Mouse (Mus musculus): Measurements from ENCODE around the gene Atpaf1. TPM values are rescaled to one million over a fixed set of nuclear protein-coding genes. Genes with fewer than 3 reads are reported as not detected.

Atpaf1 gene
- total RNA-seq, 2 experiments from 2014 or later: 45.7 to 51.8 TPM

DNA sequence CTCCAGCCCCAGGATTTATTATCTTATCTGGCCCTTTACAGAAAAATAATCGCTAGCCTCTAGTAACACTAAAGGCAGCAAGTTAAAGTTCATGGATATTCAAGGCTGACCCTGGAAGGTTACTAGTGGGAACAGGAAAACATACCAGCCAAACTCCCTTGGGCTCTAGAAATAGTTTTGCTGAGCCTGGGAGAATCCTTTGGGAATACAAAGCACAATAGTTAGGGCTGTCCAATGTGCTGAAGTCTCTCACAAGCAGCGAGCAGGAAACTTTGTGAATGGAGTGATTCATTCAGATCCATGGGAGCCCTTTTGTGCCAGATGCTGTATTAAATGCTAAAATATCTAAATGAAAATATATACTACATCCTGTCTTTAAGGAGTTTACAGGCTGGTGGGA is 62.0 kb downstream of the Atpaf1 start:
- no peak for DNase-seq (ENCODE audit: extremely low spot score in 1 of 2, low spot score in 1 of 2)

DNA sequence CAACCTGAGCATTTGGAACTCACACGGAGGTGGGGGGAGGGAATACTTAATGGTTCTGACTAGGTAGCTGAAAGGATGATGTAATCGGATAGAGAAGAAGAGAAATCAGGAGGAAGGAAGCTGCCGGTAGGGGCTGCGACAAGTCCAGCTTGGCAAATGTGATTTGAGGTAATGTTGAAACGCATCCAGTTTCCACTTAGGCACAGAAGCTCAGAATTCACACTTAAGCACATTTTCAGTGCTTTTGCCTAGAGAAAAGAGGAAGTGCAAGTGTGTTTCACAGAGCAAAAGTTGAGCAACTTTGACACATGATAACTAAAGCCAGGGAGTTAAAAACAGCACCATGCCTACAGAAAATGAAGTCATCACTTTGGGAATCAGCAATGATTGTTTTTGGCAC is 62.8 kb downstream of the Atpaf1 start:
- no peak for DNase-seq (ENCODE audit: extremely low spot score in 1 of 2, low spot score in 1 of 2)

DNA sequence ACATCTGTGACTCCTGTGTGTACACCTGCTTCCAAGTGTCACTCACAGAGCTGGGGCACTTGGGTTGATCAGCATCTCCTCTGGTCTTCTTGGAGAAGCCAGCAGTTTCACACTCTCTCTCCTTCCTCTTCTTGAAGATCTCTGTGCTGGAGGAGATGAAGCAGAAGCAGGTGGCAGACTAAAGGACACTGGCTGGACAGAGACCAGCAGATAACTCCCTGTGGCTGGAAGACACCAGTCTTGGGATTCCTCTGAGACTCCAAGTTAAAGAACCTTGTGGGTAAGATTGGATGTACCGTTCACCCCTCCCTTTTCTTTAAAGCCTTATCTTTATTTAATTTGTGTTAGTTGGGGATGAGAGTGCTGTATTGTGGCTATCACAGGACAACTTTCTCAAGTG is 63.5 kb downstream of the Atpaf1 start:
- DNase-seq (ENCODE audit: extremely low spot score in 1 of 2, low spot score in 1 of 2): no peak

DNA sequence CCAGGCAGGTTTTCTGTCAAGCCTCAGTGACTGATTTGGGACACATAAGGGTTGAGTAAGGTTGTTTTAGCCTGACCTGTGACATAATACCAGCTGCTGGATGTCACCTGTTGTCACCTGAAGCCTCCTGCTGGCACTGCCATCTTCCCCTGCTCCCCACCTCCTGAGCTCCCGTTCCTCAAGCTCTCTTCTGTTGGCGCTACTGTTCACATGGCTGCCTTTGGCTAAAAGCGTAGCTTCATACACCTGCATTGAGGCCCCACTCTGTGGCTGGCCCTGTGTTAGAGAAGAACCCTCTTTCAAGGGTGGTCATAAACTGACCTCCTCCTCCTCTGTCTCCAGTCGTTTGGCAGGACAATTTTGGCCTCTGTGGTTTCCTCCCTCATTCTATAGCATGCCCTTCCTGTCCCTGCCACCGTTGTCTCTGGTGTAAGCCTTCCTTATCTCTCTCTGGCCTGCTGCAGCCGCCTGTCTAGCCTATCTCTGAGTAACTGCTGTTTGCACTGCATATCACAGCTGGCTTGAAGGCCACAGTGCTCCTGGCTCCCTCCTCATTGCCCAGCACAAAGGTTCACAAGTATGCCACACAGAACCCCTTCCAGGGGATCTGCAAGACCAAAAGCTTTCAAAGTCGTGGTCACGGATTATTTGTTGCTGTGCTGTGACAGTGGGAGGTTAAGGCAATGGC is 64.5 kb downstream of the Atpaf1 start:
- no peak for DNase-seq (ENCODE audit: extremely low spot score in 1 of 2, low spot score in 1 of 2)

DNA sequence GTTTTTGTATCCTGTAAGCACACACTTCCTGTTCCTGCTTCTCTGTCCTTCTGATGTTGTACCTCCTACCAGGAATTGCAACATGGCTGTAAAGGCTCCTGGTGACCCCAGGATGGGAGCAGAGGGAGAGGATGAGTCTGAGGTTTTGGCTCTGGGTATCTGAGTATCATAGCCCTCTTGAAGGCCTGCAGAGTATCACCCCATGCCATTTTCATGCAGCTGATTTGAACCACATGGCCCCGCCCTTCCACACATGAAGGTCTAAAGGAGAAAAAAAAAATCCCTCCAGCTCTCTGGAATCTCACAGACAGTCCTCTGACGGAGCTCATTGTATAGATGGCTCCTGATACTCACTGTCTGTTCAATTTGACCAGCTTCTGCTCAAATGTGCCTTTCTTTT is 65.5 kb downstream of the Atpaf1 start:
- no peak for DNase-seq (ENCODE audit: extremely low spot score in 1 of 2, low spot score in 1 of 2)

DNA sequence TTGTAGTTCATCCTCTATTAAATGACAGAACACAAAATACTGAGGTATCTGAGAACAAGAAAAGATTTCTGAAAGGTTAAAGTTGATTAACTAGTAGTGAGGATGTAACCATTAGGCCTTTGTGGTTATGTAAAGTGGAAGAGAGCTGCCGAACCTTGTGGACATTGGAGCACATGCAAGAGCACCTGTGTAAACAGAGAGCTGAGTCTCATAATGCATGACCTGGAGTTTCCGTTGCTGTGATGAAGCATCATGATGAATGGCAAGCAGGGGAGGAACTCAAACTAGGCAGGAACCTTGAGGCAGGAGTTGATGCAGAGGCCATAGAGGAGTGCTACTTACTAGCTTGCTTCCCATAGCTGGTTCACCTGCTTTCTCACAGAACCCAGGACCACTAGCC is 66.0 kb downstream of the Atpaf1 start:
- DNase-seq (ENCODE audit: extremely low spot score in 1 of 2, low spot score in 1 of 2): no peak

DNA sequence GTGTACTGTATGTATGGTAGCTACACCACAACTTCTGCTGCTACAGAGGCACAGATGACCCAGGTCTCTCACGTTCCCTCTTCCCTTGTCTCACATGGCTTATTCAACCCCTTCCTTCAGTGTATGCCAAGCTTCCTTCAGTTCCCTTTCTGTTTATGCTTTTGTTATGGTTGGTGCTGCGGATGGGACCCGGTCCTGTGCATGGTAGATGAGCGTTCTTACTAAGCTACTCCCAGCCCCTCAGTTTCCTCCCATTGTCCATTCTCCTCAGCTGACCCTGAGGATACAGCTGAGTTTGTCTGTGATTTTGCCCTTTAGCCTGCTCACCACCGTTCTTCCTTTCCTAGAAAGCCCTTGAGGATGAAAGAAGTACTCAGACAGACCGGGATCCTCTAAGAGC is 67.0 kb downstream of the Atpaf1 start:
- DNase-seq (ENCODE audit: extremely low spot score in 1 of 2, low spot score in 1 of 2): no peak

DNA sequence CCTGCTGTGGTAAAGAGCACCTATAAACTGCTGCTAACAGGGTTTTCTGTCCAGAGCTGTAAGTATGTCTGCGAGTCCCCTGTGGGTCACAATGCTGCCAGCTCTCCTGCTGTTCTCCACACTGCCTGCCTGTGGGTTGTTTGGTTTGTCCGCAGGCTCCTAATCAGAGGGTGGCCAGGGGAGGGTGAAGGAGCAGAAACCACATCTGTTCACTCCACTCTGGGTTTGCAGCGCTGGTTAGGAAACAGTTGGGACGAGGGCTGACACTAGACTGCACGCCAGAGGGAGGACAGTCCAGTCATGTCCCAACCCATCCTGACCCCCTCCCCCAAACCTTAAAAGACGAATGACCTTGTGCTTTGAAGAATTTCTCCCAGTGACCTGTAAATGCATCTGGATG is 70.5 kb downstream of the Atpaf1 start:
- no peak for DNase-seq (ENCODE audit: extremely low spot score in 1 of 2, low spot score in 1 of 2)

DNA sequence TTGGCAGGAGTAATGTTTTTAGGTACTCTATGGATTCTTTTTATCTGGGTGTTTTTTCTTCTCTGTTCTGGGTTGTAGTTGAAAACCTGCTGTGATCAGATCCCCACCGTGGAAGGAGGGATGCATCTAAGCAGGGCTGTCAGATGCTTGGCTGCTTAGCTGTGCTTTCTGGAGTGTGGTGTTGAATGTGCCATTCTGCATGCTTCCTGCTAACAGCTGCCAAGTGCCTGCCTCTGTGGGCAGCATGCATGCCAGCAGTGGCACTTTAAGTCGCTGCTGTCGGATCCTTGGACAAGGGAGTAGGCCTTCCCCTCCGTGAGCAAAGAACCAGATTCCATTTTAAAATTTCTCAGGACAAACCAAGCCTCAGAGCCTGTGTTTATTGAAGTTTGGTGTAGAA is 71.0 kb downstream of the Atpaf1 start:
- DNase-seq (ENCODE audit: extremely low spot score in 1 of 2, low spot score in 1 of 2): no peak

DNA sequence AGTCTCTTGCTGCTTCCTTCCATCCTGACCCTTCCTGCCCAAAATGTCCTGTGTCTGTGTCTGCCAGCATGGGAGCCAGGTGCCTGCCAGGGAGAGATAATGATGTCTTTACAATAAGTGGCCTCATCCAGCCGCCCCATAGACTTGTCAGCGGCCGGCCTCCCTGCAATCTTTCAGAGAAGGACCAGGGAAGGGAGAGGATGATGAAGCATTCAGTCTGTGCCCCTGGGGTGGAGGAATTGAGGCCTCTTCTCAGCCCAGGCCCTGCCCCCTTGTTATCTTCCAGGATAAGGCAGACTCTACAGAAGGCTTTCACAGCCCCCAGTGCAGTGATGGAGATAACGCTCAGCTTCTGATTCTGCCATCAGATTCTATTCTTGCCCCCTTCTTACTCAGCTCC is 71.7 kb downstream of the Atpaf1 start:
- no peak for DNase-seq (ENCODE audit: extremely low spot score in 1 of 2, low spot score in 1 of 2)

DNA sequence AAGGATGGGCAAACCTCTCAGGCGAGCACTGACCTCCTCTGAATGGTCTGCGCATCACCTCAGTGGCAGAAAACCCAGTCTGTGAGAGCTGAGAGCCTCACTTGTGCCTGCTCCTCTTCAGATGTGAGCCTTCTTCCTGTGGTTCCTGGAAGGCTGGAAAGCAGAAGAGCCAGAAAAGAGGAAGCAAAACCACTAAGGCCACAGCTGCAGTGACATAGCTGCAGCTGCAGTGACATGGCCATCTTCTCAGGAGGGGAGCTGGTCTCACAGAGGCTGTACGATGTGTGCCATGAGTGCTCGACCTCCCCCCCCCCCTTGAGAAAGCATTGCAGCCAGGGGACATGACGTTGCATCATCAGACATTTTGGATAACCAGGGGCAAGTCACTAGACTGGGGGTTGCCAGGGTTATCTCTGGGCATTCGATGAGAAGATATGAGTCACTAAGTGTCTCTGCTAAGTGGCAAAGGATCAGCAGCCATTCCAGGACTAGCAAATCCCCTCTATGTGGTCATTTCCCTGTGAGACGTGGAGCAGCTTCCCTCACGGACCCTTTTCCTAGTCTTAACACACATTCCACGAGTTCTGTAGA is 72.8 kb downstream of the Atpaf1 start:
- DNase-seq (ENCODE audit: extremely low spot score in 1 of 2, low spot score in 1 of 2): no peak

DNA sequence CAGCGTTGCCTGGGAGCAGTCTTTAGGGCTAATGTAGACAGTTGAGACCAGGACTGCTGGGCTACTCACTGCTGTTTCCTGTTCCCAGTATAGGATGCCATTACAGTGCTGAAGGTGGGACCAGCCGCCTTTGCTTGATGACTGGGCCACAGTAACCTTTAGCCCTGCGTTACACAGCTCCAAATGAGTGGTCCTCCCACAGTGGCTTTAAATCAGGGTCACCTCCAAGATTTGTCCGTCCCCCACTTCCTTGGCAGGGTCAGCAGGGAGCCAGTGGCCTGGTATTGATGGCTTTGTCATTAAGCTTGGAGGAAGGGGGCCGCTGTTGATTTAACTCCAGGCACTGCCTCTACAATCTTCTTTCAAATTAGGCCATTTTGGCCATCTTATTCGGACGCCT is 78.7 kb downstream of the Atpaf1 start:
- DNase-seq (ENCODE audit: extremely low spot score in 1 of 2, low spot score in 1 of 2): no peak

DNA sequence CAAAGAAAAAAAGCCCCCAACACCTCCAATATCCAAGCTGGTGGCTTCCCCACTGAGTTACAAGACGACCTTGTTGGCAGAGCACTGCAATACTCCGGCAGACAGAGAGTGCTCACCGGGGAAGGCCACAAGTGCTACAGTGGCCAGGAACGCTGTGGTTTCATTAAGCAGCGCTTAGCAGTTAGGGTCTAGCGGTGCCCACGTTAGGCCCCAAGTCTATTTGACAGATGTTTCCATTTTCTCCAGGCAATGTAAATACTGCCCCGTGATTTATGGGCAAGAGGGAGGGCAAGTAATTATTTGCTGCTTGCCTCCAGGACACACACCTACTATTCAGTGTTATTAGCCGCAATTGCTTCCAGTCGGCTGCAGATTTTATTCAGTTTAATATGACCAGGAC is 79.3 kb downstream of the Atpaf1 start:
- no peak for DNase-seq (ENCODE audit: extremely low spot score in 1 of 2, low spot score in 1 of 2)

Other genes with a start within 250 kb of the Atpaf1 start
- not detected for gene Cyp4a31, start 221.2 kb upstream of the Atpaf1 start, total RNA-seq (2021)
- gene Cyp4a32, start 183.8 kb upstream of the Atpaf1 start, total RNA-seq (2021): not detected
- gene Cyp4b1, start 137.1 kb upstream of the Atpaf1 start, total RNA-seq (2021): 1 to 10 TPM in 1 of 2 experiments, under 1 TPM in 1; 0.87 to 1.4 TPM
- 10 to 100 TPM; 49.8 to 50.8 TPM for gene Efcab14, start 47.1 kb upstream of the Atpaf1 start, total RNA-seq (2021)
- gene Tex38, start 3.8 kb upstream of the Atpaf1 start, total RNA-seq (2021): under 1 TPM; 0.59 to 0.80 TPM
- 1 to 10 TPM; 5.1 to 5.3 TPM for gene Mob3c, start 43.3 kb downstream of the Atpaf1 start, total RNA-seq (2021)
- gene Mknk1, start 54.4 kb downstream of the Atpaf1 start, total RNA-seq (2021): 10 to 100 TPM; 39.5 to 53.9 TPM
- gene Kncn, start 99.6 kb downstream of the Atpaf1 start, total RNA-seq (2021): under 1 TPM in 1 of 2 experiments, not detected in 1; 0.22 TPM
- under 1 TPM in 1 of 2 experiments, not detected in 1; 0.22 TPM for gene 6430628N08Rik, start 105.9 kb downstream of the Atpaf1 start, total RNA-seq (2021)
- gene Dmbx1, start 155.1 kb downstream of the Atpaf1 start, total RNA-seq (2021): under 1 TPM in 1 of 2 experiments, not detected in 1; 0.07 TPM
- gene Faah, start 233.1 kb downstream of the Atpaf1 start, total RNA-seq (2021): 100 to 1,000 TPM; 139 to 163 TPM

All from layer of hippocampus, postnatal 25 days (tissue).